Mouse (Mus musculus): ENCODE measurements at regions not wholly inside any gene's neighbourhood (a gene's known extent, or its start where the extent isn't known, plus 50 kb on each side); places are given as distances from the start of the nearest gene placed in this dataset.

DNA sequence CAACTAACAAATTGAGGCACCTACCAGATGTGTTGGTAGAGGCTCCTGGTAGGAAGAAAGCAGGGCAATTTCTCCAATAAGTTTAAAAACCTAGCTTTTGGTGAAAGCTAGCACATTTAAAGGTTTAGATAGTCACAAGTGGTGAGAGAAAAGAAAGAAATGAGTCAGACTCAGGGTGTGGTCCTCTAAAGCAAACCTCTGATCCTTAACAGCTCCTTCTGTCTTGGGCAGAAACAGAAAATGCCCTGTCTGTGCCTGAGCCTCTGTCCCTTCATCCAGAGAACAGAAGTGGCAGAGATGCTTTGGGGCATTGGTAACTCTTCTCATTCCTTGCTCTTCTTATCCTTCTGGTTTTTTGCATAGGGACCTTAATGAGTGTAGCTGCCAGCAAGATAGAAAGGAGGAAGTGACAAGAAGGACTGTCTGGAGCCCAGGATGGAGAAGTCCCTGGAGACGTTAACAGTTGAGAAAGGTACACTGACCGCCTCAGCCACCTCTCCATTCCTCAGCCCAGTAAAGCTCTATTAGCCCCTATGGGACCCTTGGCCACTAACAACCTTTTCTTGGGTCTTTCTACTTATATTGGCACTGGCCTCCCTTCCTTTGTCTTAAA is 570.8 kb downstream of the Adgrl2 start:
- Histone ChIP-seq H3K27me3 (ENCODE audit: control insufficient read depth, insufficient read depth, low read length) (peaks cover 77% of the 10 kb centered on the region), H3K4me3 (ENCODE audit: low read depth, low read length) (no peak overlapping the region), H3K36me3 (replicated peaks; ENCODE audit: control insufficient read depth, insufficient read depth, low read length) (no peaks in the 10 kb centered on the region), H3K4me2 (ENCODE audit: low read depth, low read length) (no peak overlapping the region), H3K4me1 (ENCODE audit: control insufficient read depth, insufficient read depth) (no peaks in the 10 kb centered on the region), H3K27ac (ENCODE audit: low read depth) (no peak overlapping the region), H3K9me3 (replicated peaks; ENCODE audit: control insufficient read depth, low read length) (no peaks in the 10 kb centered on the region), H3K9ac (replicated peaks; ENCODE audit: low read depth, low read length) (no peak overlapping the region)
- WGBS: 58% methylated on average over 2 of the region's 2 CpGs
- no peak for DNase-seq (ENCODE audit: low spot score)
- no peak for ATAC-seq (ENCODE audit: insufficient read depth, low read depth)
- no peak for TF ChIP-seq EP300 (IDR thresholded peaks at IDR 0.05; ENCODE audit: low read depth)
- TF ChIP-seq CTCF (IDR thresholded peaks at IDR 0.05; ENCODE audit: low read depth): no peak

DNA sequence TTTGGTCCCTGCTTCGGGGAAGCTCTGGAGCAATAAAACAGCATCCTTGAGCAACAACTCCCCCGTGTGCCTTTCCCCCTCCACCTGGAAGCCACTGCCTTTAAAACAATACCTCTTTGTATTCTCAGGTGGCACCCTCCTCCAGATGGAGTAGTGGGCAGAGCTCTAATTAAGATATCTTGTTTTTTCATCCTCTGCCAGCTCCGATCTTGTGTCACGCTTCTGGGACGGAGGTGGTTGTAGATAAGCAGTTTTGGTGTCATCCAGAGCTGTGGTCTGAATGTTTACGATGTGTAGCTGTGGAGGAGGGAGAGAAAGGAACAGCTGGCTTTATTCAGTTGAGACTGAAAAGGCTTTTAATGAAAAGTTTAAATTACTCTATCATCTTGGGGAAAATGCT is 572.3 kb downstream of the Adgrl2 start:
- DNase-seq (ENCODE audit: low spot score): no peak
- TF ChIP-seq EP300 (IDR thresholded peaks at IDR 0.05; ENCODE audit: low read depth): no peak
- TF ChIP-seq CTCF (IDR thresholded peaks at IDR 0.05; ENCODE audit: low read depth): no peak
- no peak for ATAC-seq (ENCODE audit: insufficient read depth, low read depth)
- peaks cover 71% of the 10 kb centered on the region for H3K27me3 ChIP-seq (ENCODE audit: control insufficient read depth, insufficient read depth, low read length)
- WGBS: 13% methylated on average over 6 of the region's 6 CpGs
- no peaks in the 10 kb centered on the region for H3K36me3 ChIP-seq (replicated peaks; ENCODE audit: control insufficient read depth, insufficient read depth, low read length)
- no peak overlapping the region for H3K9ac ChIP-seq (replicated peaks; ENCODE audit: low read depth, low read length)
- no peak overlapping the region for H3K27ac ChIP-seq (ENCODE audit: low read depth)
- no peak overlapping the region for H3K4me3 ChIP-seq (ENCODE audit: low read depth, low read length)
- H3K9me3 ChIP-seq (replicated peaks; ENCODE audit: control insufficient read depth, low read length): no peaks in the 10 kb centered on the region
- H3K4me2 ChIP-seq (ENCODE audit: low read depth, low read length): no peak overlapping the region
- H3K4me1 ChIP-seq (ENCODE audit: control insufficient read depth, insufficient read depth): no peaks in the 10 kb centered on the region

DNA sequence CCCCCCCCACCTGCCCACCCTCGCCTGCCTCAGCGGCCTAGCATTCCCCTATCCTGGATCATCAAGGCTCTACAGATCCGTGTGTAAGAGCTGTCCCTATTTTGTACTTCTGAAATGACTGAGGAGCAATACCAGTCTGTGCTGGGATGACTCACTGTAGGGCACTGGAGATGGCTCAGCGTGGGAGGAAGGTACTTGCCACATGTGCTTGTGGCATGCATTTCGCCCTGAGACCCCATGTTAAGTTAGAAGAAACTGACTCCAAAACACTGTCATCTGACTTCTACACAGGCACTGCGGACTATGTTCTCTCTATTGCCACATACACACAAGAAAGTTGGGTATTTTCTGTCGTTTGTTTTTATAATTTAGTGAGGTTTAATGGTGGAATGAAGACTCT is 574.9 kb downstream of the Adgrl2 start:
- H3K4me2 ChIP-seq (ENCODE audit: low read depth, low read length): no peak overlapping the region
- H3K9ac ChIP-seq (replicated peaks; ENCODE audit: low read depth, low read length): no peak overlapping the region
- ATAC-seq (ENCODE audit: insufficient read depth, low read depth) (no peak), DNase-seq (ENCODE audit: low spot score) (no peak)
- no peaks in the 10 kb centered on the region for H3K36me3 ChIP-seq (replicated peaks; ENCODE audit: control insufficient read depth, insufficient read depth, low read length)
- no peaks in the 10 kb centered on the region for H3K9me3 ChIP-seq (replicated peaks; ENCODE audit: control insufficient read depth, low read length)
- no peak overlapping the region for H3K27ac ChIP-seq (ENCODE audit: low read depth)
- TF ChIP-seq EP300 (IDR thresholded peaks at IDR 0.05; ENCODE audit: low read depth): no peak
- TF ChIP-seq CTCF (IDR thresholded peaks at IDR 0.05; ENCODE audit: low read depth): no peak
- no peak overlapping the region for H3K4me3 ChIP-seq (ENCODE audit: low read depth, low read length)
- no peaks in the 10 kb centered on the region for H3K4me1 ChIP-seq (ENCODE audit: control insufficient read depth, insufficient read depth)
- H3K27me3 ChIP-seq (ENCODE audit: control insufficient read depth, insufficient read depth, low read length): peaks cover 58% of the 10 kb centered on the region
- 85% methylated on average over 7 of the region's 7 CpGs for WGBS

DNA sequence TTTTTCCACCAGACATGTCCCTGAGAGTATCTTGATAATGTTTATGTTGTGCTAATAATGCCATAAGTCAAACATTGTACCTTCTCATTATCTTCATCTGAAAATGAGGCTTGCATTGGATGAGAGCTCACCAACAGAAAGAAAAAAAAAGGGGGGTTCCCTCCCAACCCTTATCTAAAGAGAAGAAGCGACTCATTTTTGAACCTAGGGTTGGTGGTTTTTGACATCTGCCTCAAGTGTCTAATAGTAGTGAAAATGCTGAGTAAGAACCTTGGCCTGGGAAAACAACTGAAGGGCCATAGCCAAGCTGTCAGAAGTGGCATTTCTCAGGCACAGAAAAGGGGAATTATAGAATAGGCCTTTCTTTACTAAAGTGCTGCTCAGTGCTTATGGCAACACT is 577.3 kb downstream of the Adgrl2 start:
- no peak for DNase-seq (ENCODE audit: low spot score)
- Histone ChIP-seq H3K27me3 (ENCODE audit: control insufficient read depth, insufficient read depth, low read length) (peaks cover 39% of the 10 kb centered on the region), H3K27ac (ENCODE audit: low read depth) (no peak overlapping the region), H3K4me2 (ENCODE audit: low read depth, low read length) (no peak overlapping the region), H3K36me3 (replicated peaks; ENCODE audit: control insufficient read depth, insufficient read depth, low read length) (no peaks in the 10 kb centered on the region), H3K9me3 (replicated peaks; ENCODE audit: control insufficient read depth, low read length) (no peaks in the 10 kb centered on the region), H3K9ac (replicated peaks; ENCODE audit: low read depth, low read length) (no peak overlapping the region), H3K4me1 (ENCODE audit: control insufficient read depth, insufficient read depth) (no peaks in the 10 kb centered on the region), H3K4me3 (ENCODE audit: low read depth, low read length) (no peak overlapping the region)
- no peak for TF ChIP-seq CTCF (IDR thresholded peaks at IDR 0.05; ENCODE audit: low read depth)
- no peak for TF ChIP-seq EP300 (IDR thresholded peaks at IDR 0.05; ENCODE audit: low read depth)
- ATAC-seq (ENCODE audit: insufficient read depth, low read depth): no peak
- 65% methylated on average over 1 of the region's 1 CpGs for WGBS

DNA sequence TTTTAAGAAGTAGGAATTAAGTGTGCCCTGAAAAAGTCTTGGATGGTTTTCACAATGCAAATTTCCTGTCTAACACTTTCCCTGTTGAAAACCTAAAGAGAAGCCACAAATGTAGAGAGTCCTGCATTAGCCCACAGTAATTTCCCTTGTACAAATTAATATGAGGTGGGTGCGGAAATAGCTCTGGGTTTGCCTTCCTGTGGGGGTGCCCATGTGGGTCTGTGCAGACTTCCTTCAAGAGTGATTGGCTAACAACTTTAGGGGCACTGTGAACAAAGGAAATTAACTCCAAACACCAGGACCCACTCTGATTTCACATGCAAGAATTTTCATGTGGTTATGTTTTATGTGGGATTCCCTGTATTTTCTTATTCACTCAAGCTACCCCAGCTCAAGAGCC is 578.2 kb downstream of the Adgrl2 start:
- Histone ChIP-seq H3K4me1 (ENCODE audit: control insufficient read depth, insufficient read depth) (no peaks in the 10 kb centered on the region), H3K4me3 (ENCODE audit: low read depth, low read length) (no peak overlapping the region), H3K9me3 (replicated peaks; ENCODE audit: control insufficient read depth, low read length) (no peaks in the 10 kb centered on the region), H3K27ac (ENCODE audit: low read depth) (no peak overlapping the region), H3K27me3 (ENCODE audit: control insufficient read depth, insufficient read depth, low read length) (peaks cover 38% of the 10 kb centered on the region), H3K36me3 (replicated peaks; ENCODE audit: control insufficient read depth, insufficient read depth, low read length) (no peaks in the 10 kb centered on the region), H3K9ac (replicated peaks; ENCODE audit: low read depth, low read length) (no peak overlapping the region), H3K4me2 (ENCODE audit: low read depth, low read length) (no peak overlapping the region)
- DNase-seq (ENCODE audit: low spot score): no peak
- no peak for ATAC-seq (ENCODE audit: insufficient read depth, low read depth)
- TF ChIP-seq CTCF (IDR thresholded peaks at IDR 0.05; ENCODE audit: low read depth) (no peak), EP300 (IDR thresholded peaks at IDR 0.05; ENCODE audit: low read depth) (no peak)
- WGBS: 66% methylated on average over 1 of the region's 1 CpGs

DNA sequence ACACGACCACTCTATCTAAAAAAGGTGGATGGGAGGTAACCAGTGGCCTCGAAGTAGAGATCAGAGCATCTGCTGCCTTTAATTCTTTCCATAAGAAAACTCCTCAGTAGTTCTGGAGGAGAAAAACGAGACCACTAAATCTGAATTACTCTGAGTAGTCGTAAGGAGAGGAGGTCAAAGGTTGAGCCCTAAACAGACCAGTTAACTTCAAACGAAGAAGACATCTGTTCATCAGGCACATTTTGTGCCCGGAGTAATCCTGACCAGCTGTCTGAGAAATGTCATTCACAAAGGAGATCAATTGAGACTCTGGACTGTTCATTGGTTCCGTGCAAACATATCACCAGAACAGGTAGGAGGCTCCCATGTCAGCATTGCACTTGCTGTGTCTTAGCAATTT is 592.0 kb downstream of the Adgrl2 start:
- TF ChIP-seq CTCF (IDR thresholded peaks at IDR 0.05; ENCODE audit: low read depth): no peak
- TF ChIP-seq EP300 (IDR thresholded peaks at IDR 0.05; ENCODE audit: low read depth): no peak
- no peak overlapping the region for H3K9ac ChIP-seq (replicated peaks; ENCODE audit: low read depth, low read length)

More for the DNA sequence above, 592.0 kb downstream of the Adgrl2 start:
- H3K27ac ChIP-seq (ENCODE audit: low read depth): no peak overlapping the region
- ATAC-seq (ENCODE audit: insufficient read depth, low read depth) (no peak), DNase-seq (ENCODE audit: low spot score) (no peak)
- H3K27me3 ChIP-seq (ENCODE audit: control insufficient read depth, insufficient read depth, low read length): no peaks in the 10 kb centered on the region
- H3K4me2 ChIP-seq (ENCODE audit: low read depth, low read length): no peak overlapping the region
- H3K9me3 ChIP-seq (replicated peaks; ENCODE audit: control insufficient read depth, low read length): no peaks in the 10 kb centered on the region
- H3K4me1 ChIP-seq (ENCODE audit: control insufficient read depth, insufficient read depth): no peaks in the 10 kb centered on the region
- 69% methylated on average over 7 of the region's 7 CpGs for WGBS
- H3K36me3 ChIP-seq (replicated peaks; ENCODE audit: control insufficient read depth, insufficient read depth, low read length): no peaks in the 10 kb centered on the region
- no peak overlapping the region for H3K4me3 ChIP-seq (ENCODE audit: low read depth, low read length)

All from heart, postnatal 0 days (tissue).